Mouse (Mus musculus): Measurements from ENCODE around the gene Efcab2.
A peak's percentile ranks its signal among the peaks of the same experiment; 100 is the strongest.
"Not testable (repeated sequence)": the region's sequence is repeated elsewhere in the genome, so short reads cannot be mapped to it uniquely, and the experiment has no call there.

The Efcab2 gene

GRCm38 (mm10) chr1:178406765-178407645 is 1.1 kb downstream of the Efcab2 start:
- Histone ChIP-seq H3K36me3 (ENCODE audit: insufficient read depth, low read length) (no peaks in the 10 kb centered on the region), H3K9me3 (ENCODE audit: low read length) (no peaks in the 10 kb centered on the region), H3K27me3 (ENCODE audit: insufficient read depth, low read length) (peaks cover 17% of the 10 kb centered on the region), H3K4me3 (replicated peaks; ENCODE audit: low read length) (peak overlapping the region; percentile 86), H3K4me1 (replicated peaks; ENCODE audit: low read depth, low read length) (peaks cover 19% of the 10 kb centered on the region)
- TF ChIP-seq POU5F1 (IDR thresholded peaks at IDR 0.05; ENCODE audit: borderline replicate concordance, low read length) (no peak), NANOG (IDR thresholded peaks at IDR 0.05; ENCODE audit: borderline replicate concordance, low read length) (no peak), CTCF (conservative IDR thresholded peaks at IDR 0.05; ENCODE audit: low read length) (no peak)

GRCm38 (mm10) chr1:178407651-178408050 is 1.8 kb downstream of the Efcab2 start:
- Histone ChIP-seq H3K4me1 (replicated peaks; ENCODE audit: low read depth, low read length) (peaks cover 19% of the 10 kb centered on the region), H3K9me3 (ENCODE audit: low read length) (no peaks in the 10 kb centered on the region), H3K36me3 (ENCODE audit: insufficient read depth, low read length) (no peaks in the 10 kb centered on the region), H3K27me3 (ENCODE audit: insufficient read depth, low read length) (peaks cover 13% of the 10 kb centered on the region), H3K4me3 (replicated peaks; ENCODE audit: low read length) (no peak overlapping the region)
- TF ChIP-seq CTCF (conservative IDR thresholded peaks at IDR 0.05; ENCODE audit: low read length) (no peak), NANOG (IDR thresholded peaks at IDR 0.05; ENCODE audit: borderline replicate concordance, low read length) (no peak), POU5F1 (IDR thresholded peaks at IDR 0.05; ENCODE audit: borderline replicate concordance, low read length) (no peak)

- no peak for TF ChIP-seq CTCF (conservative IDR thresholded peaks at IDR 0.05; ENCODE audit: low read length)
- TF ChIP-seq NANOG (IDR thresholded peaks at IDR 0.05; ENCODE audit: borderline replicate concordance, low read length) = no peak
- TF ChIP-seq POU5F1 (IDR thresholded peaks at IDR 0.05; ENCODE audit: borderline replicate concordance, low read length) = no peak
- 0 out of 2 replicates have a peak, but pooled peaks cover under 1% of the 10 kb centered on the region for H3K9me3 ChIP-seq (ENCODE audit: low read length)
- peaks cover 11% of the 10 kb centered on the region for H3K27me3 ChIP-seq (ENCODE audit: insufficient read depth, low read length)
- H3K4me1 ChIP-seq (replicated peaks; ENCODE audit: low read depth, low read length) = peaks cover 19% of the 10 kb centered on the region
- no peak overlapping the region for H3K4me3 ChIP-seq (replicated peaks; ENCODE audit: low read length)
- no peaks in the 10 kb centered on the region for H3K36me3 ChIP-seq (ENCODE audit: insufficient read depth, low read length)
Measured at GRCm38 (mm10) chr1:178408901-178409361, 3.0 kb downstream of the Efcab2 start.

DNA sequence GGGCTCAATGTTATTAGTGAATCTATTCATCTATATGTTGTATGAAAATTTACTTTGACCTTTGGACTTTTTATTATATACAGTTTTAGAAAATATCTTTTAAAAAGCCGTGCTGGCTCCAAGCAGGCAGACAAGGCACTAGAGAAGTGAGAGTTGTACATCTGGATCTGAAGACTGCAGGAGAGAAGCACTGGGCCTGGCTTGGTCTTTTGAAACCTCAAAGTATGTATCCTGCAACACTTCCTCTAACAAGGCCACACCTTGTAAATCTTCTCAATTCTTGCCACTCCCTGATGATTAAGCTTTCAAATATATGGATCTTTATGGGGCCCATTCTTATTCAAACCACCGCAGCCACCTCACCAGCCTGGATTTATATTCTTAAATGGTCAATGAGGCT is 7.5 kb downstream of the Efcab2 start:
- H3K4me1 ChIP-seq (replicated peaks; ENCODE audit: low read depth, low read length); H3K36me3 ChIP-seq (ENCODE audit: insufficient read depth, low read length); H3K4me3 ChIP-seq (replicated peaks; ENCODE audit: low read length); H3K9me3 ChIP-seq (ENCODE audit: low read length): not testable (repeated sequence)
- peaks cover 11% of the 10 kb centered on the region for H3K27me3 ChIP-seq (ENCODE audit: insufficient read depth, low read length)

GRCm38 (mm10) chr1:178419608-178420007 is 13.7 kb downstream of the Efcab2 start:
- Histone ChIP-seq H3K4me1 (replicated peaks; ENCODE audit: low read depth, low read length) (no peaks in the 10 kb centered on the region), H3K27me3 (ENCODE audit: insufficient read depth, low read length) (0 out of 2 replicates have a peak, but pooled peaks cover 4% of the 10 kb centered on the region), H3K9me3 (ENCODE audit: low read length) (no peaks in the 10 kb centered on the region), H3K4me3 (replicated peaks; ENCODE audit: low read length) (no peak overlapping the region), H3K36me3 (ENCODE audit: insufficient read depth, low read length) (no peaks in the 10 kb centered on the region)
- TF ChIP-seq POU5F1 (IDR thresholded peaks at IDR 0.05; ENCODE audit: borderline replicate concordance, low read length) (no peak), NANOG (IDR thresholded peaks at IDR 0.05; ENCODE audit: borderline replicate concordance, low read length) (no peak), CTCF (conservative IDR thresholded peaks at IDR 0.05; ENCODE audit: low read length) (no peak)

- H3K9me3 ChIP-seq (ENCODE audit: low read length) = no peaks in the 10 kb centered on the region
- H3K27me3 ChIP-seq (ENCODE audit: insufficient read depth, low read length) = 0 out of 2 replicates have a peak, but pooled peaks cover 4% of the 10 kb centered on the region
- no peaks in the 10 kb centered on the region for H3K36me3 ChIP-seq (ENCODE audit: insufficient read depth, low read length)
- no peak for TF ChIP-seq POU5F1 (IDR thresholded peaks at IDR 0.05; ENCODE audit: borderline replicate concordance, low read length)
- TF ChIP-seq NANOG (IDR thresholded peaks at IDR 0.05; ENCODE audit: borderline replicate concordance, low read length) = no peak
- no peak for TF ChIP-seq CTCF (conservative IDR thresholded peaks at IDR 0.05; ENCODE audit: low read length)
- H3K4me3 ChIP-seq (replicated peaks; ENCODE audit: low read length) = no peak overlapping the region
- no peaks in the 10 kb centered on the region for H3K4me1 ChIP-seq (replicated peaks; ENCODE audit: low read depth, low read length)
Measured at GRCm38 (mm10) chr1:178423662-178424061, 17.8 kb downstream of the Efcab2 start.

DNA sequence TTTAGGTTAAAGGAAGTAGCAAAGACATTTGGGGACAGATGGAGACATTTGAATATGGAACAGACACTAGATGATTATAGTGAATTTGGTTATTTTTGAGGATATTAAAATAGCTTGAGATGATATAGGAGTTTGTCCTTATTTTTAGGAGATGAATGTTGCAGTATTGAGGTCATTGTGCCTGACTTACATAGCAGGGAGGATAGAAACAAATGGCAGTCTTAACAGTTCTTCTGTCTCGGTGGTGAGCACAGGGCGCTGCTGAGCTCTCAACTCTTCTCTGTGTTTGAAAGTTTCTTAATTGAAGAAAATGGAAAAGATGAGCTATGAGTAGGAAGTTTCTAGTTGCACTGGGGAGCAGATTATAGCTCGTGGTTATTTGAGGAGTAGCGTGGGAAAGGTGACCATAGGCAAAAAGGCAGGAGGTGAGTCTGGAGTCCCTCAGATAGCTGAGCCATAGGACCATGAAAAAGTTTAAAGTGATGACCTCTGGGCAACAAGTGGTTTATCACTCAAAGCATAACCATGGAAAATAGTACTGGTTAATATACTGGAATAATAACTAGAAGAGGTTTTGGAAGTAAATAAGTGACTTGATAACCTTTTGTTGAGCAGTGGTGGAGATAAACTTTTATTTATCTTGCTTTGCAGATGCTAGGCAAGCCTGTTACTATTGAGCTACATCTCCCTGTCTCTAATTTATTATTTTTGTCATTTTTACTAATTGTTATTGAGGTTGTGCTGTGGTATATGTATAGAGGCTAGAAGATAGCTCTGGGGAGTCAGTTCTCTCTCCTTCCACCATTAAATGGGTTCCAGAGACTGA is 25.9 kb downstream of the Efcab2 start:
- Histone ChIP-seq H3K4me3 (replicated peaks; ENCODE audit: low read length) (no peak overlapping the region), H3K9me3 (ENCODE audit: low read length) (no peaks in the 10 kb centered on the region), H3K36me3 (ENCODE audit: insufficient read depth, low read length) (no peaks in the 10 kb centered on the region), H3K4me1 (replicated peaks; ENCODE audit: low read depth, low read length) (no peaks in the 10 kb centered on the region), H3K27me3 (ENCODE audit: insufficient read depth, low read length) (no peaks in the 10 kb centered on the region)
- TF ChIP-seq POU5F1 (IDR thresholded peaks at IDR 0.05; ENCODE audit: borderline replicate concordance, low read length) = no peak
- TF ChIP-seq NANOG (IDR thresholded peaks at IDR 0.05; ENCODE audit: borderline replicate concordance, low read length) = no peak
- no peak for TF ChIP-seq CTCF (conservative IDR thresholded peaks at IDR 0.05; ENCODE audit: low read length)

DNA sequence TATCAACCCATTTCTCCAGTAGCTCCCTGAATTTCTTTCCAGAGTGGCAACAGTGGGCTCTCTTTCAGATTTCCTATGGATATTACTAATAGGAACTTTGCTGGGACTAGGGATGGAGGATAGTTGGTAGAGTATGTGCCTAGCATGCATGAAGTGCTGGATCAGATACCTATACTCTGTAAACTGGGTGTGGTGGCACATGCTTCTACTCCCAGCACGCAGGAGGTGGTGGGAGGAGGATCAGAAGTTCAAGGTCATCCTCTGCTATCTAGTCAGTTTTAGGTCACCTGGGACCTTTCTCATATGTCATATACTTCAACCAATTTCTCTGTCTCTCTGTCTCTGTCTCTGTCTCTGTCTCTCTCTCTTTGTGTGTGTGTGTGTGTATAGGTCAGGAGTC is 27.7 kb downstream of the Efcab2 start:
- no peak for TF ChIP-seq POU5F1 (IDR thresholded peaks at IDR 0.05; ENCODE audit: borderline replicate concordance, low read length)
- no peak for TF ChIP-seq CTCF (conservative IDR thresholded peaks at IDR 0.05; ENCODE audit: low read length)
- TF ChIP-seq NANOG (IDR thresholded peaks at IDR 0.05; ENCODE audit: borderline replicate concordance, low read length) = no peak

More for the DNA sequence above, 27.7 kb downstream of the Efcab2 start:
- no peaks in the 10 kb centered on the region for H3K9me3 ChIP-seq (ENCODE audit: low read length)
- no peak overlapping the region for H3K4me3 ChIP-seq (replicated peaks; ENCODE audit: low read length)
- H3K36me3 ChIP-seq (ENCODE audit: insufficient read depth, low read length) = no peaks in the 10 kb centered on the region
- H3K27me3 ChIP-seq (ENCODE audit: insufficient read depth, low read length) = no peaks in the 10 kb centered on the region
- no peaks in the 10 kb centered on the region for H3K4me1 ChIP-seq (replicated peaks; ENCODE audit: low read depth, low read length)
